Mouse (Mus musculus): ENCODE data around the gene Adamts2.

DNA sequence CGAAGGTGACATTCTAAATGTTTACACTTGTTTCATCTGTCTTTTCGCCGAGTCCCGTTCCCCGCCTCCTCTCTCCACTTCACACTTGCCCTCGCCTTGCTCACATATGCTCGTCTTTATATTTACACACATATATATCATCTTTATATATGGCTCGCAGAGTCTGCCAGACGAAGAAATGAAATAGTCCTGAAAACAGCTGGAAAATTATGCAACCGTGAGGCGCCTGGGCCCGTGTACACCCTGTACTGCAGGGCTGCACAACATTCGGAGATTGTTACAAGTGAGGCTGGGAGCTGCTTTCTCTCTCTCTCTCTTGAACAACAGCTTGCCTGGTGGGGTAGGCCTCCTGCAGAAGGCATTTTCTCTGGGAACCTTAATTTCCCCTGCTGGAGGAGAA is 10.8 kb upstream of the Adamts2 start:
- TF ChIP-seq CTCF (IDR thresholded peaks at IDR 0.05; ENCODE audit: low read depth, low read length) (no peak), POLR2A (IDR thresholded peaks at IDR 0.05; ENCODE audit: borderline replicate concordance, low read depth, low read length) (no peak)

Measured in bone marrow macrophage, adult 2 months (primary cell).